Mouse (Mus musculus) gastrocnemius, adult 2 months (tissue): ENCODE data around the gene Tbx18. TPM values are rescaled to one million over a fixed set of nuclear protein-coding genes. Genes with fewer than 3 reads are reported as not detected.

Source experiments
- DNase-seq: peaks from one replicate; pipeline ENCODE4 v3.0.0; 2022
- H3K27ac ChIP-seq: fragments of 200-600 bp; 2 replicates; pipeline ENCODE4 v1.8.1; 2022; ENCODE audit warnings: mild to moderate bottlenecking
- H3K4me3 ChIP-seq: fragments of 200-600 bp; 2 replicates; pipeline ENCODE4 v1.8.1; 2022; ENCODE audit warnings: mild to moderate bottlenecking, moderate library complexity
- CTCF ChIP-seq: fragments of 200-600 bp; IDR thresholded peaks from 2 replicates; pipeline ENCODE4 v1.8.1; 2022; ENCODE audit warnings: antibody characterized with exemption, mild to moderate bottlenecking, moderate library complexity
- intact Hi-C: fragments of 180-260 bp; cut with DNase I; formaldehyde crosslinking; loops from one replicate; pipeline ENCODE4 v1.15.1; 2025
- total RNA-seq, 2 experiments: library from RNA; stranded (reverse); gene quantifications; 2 replicates each; pipeline ENCODE4 v1.2.3; 2021

The Tbx18 gene
- total RNA-seq, 2 experiments from 2014 or later: 0.46 to 1.1 TPM

DNA sequence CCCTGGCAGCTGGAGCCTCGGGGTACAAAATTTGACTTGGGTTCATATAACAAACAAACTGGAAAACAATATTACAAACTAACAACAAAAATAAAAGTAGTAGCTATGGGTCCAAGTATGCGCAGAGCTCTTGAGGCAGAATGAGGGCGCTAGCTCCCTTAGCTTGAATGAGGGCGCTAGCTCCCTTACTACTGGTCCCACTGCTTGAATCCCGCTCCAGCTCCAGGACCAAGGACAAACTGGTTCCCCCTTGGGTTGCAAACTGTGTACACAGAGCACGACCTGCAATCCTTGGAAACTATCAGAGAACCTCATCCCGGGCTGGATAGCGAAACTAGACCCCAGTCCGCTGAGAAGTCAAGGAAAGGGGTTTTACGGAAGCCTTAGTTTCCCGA is 2.2 kb upstream of the Tbx18 start:
- Histone ChIP-seq H3K4me3 (no peak overlapping the region), H3K27ac (no peak overlapping the region)
- intact Hi-C loops: no loop called here
- TF ChIP-seq CTCF: 0 out of 2 replicates have a peak, but pooled peaks have one; percentile 1
- DNase-seq: no peak

DNA sequence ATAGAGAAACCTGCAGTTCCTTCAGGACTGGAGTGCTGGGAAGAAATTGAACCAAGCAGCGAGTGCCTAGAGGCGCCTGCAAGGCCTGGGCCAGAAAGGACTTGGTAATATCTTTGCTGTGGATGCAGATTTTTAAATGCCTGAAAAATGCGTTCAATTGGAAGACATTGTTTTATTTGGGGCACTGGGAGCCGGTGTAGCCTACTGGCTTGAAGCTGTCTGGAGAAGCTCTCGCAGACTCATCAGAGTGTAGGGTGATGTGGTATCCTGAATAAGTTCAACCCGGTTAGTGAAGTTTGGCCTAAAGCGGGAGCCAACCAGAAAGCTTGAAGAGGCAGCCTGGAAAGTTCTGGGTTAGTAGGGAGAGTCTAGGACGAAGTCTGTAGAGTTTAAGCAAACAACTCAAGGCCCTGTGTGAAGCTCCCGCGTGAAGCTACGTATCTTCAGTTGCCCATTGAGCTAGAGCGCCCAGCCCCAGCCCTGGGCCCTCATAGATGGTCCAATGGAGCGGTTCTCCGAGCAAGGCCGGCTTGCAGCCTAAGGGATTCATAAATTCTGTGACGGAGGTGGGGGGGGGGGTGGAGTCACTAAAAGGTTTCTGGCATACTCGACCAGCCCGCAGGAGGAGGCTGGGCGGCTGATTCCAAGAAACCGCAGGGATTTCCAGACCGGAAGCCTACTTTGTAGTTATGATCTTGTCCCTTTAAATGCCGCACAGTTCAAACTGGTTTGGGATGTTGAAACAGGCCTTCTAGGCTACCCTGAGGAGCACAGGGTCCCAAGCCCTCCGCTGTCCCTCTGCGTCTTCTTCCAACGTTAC is 1.6 kb upstream of the Tbx18 start:
- TF ChIP-seq CTCF: no peak
- Histone ChIP-seq H3K27ac (no peak overlapping the region), H3K4me3 (no peak overlapping the region)
- intact Hi-C loops: no loop called here
- peak; percentile 19 for DNase-seq

GRCm38 (mm10) chr9:87730271-87730960 is 644 bp downstream of the Tbx18 start:
- TF ChIP-seq CTCF: no peak
- intact Hi-C loops: no loop called here
- DNase-seq: peak; percentile 60
- Histone ChIP-seq H3K4me3 (peak overlapping the region; percentile 81), H3K27ac (peak overlapping the region; percentile 83)

DNA sequence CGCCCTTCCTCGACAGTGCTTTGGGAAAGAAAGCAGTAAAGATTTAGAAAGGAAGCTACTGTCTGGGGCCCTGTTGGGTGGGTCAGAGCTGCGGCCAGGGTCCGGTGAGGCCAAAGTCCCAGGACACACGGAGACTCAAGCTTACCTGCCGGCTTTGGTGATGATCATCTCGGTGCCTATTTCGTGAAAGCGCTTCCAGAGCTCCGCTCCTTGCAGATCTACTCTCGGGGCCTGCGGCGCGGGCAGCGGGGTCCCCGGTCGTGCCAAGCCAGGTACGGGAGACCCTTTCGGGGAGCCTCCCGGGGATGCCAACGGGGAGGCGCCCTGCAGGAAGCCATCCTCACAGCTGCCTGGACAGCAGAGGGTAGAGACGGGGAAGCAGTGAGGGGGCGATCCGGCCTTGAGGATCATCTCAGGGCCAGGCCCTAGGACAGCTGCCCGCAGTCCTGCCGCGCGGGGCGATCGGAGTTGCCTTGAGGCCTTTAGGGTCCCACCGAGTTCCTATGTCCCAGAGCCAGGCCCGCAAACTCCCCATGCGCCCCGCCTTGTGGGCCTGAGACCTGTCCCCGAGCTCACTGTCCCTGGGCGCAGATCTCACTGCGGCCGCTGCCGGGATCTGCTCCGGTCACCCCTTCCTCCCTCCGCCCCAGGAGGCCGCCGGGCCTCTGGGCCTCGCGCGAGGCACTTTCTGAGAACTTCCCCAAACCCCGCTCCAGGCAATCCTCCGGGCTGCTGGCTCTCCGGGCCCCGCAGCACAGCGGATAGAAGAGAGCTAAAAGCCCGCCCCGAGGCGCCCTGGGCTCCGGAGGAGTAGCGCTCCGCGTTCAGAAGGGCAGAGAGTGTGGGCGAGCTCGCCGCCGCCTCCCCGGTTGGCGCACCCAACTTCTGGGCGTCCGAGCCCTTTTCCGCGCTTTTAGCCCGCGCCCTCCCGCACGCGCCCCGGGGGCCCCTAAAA is 1.5 kb downstream of the Tbx18 start:
- DNase-seq: peak; percentile 60
- Histone ChIP-seq H3K4me3 (peak overlapping the region; percentile 81), H3K27ac (peak overlapping the region; percentile 83)
- intact Hi-C loops: no loop called here
- TF ChIP-seq CTCF: no peak

GRCm38 (mm10) chr9:87728107-87728506 is 3.0 kb downstream of the Tbx18 start:
- Histone ChIP-seq H3K27ac (no peak overlapping the region), H3K4me3 (no peak overlapping the region)
- intact Hi-C loops: no loop called here
- no peak for TF ChIP-seq CTCF
- DNase-seq: no peak

DNA sequence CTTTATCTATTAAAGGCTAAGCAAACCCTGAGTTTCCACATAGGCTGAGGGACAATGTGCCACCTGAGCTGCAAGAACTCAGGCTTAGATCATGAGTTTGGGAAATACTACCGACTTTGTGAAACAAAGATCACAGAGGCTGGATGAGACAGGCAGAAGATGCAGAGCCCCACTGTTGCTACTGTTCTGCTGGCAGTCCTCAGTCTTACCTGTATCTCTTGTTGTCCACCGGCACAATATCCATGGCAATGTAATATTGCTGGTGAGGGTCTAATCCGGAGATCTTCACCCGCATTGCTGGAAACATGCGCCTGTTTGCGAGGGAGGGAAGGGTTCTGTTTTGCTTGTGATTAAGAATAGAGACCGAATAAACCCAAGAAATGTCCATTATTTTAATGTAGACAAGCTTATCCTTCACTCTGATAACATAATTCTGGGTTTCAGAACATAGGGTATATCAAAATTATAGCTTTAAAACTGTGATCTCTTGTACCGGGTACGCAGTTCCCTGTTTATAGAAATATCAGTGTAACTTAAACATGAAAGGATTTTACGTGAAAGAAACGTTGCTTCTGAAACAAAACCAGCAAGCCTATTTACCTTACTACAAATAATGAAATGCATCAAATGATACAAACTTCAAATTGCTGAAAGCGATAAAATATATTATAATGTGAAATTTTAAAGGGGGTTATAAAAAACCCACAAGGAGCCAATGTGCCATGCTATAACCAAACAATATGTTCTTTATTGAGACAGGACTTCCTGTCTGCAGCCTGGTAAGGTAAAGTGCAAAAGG is 3.7 kb downstream of the Tbx18 start:
- Histone ChIP-seq H3K4me3 (no peak overlapping the region), H3K27ac (no peak overlapping the region)
- no peak for DNase-seq
- no peak for TF ChIP-seq CTCF
- intact Hi-C loops: no loop called here

- no peak for TF ChIP-seq CTCF
- H3K27ac ChIP-seq: no peak overlapping the region
- no peak for DNase-seq
- no peak overlapping the region for H3K4me3 ChIP-seq
- intact Hi-C loops: no loop called here
Measured at GRCm38 (mm10) chr9:87721793-87722192, 9.3 kb downstream of the Tbx18 start.

DNA sequence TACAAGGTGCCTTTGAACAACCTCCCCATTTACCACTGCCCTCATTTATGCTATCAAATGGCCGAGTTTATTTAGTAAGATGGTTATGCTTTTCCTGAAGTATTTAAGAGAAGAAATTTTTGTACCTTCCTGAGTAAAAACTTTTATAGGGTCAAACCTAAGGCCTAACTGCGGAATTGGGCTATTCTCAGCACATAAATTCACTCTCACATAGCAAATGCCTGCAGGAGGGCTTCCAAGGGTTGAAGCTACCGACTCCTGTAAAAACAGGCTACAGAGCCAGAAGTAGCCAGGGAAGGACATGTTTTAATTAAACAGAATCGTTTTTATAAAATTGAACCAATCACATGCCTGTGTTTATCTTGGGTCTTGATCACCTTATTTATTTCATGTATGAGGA is 20.7 kb downstream of the Tbx18 start:
- Histone ChIP-seq H3K4me3 (no peak overlapping the region), H3K27ac (no peak overlapping the region)
- no peak for DNase-seq
- intact Hi-C loops: no loop called here
- TF ChIP-seq CTCF: no peak

- peak; percentile 85 for TF ChIP-seq CTCF
- peak; percentile 76 for DNase-seq
- Histone ChIP-seq H3K27ac (no peak overlapping the region), H3K4me3 (no peak overlapping the region)
- intact Hi-C loops: loop anchor here (2.0 kb wide), 1 partner anchor 365 kb away; no protein-coding TSS in a partner anchor
Measured at GRCm38 (mm10) chr9:87708151-87708550, 22.9 kb downstream of the Tbx18 start.

DNA sequence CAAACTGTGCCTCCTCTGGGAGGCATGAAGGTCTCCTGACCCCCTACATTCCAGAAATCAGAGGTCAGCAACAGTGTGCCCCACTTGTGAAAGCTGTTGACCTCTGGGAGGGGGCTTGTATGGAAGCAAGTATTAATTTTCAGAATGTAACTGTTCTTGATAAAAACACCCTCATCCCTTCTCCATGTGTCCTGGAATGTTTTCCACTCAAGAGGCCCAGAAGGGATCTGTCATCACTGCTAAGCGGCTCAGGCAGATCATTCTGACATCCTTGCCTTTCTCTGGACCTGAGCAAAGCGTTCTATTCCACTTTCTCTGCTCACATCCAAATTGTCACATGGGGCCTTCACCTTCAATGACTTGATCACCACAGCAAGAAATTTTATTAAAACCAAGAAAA is 28.8 kb downstream of the Tbx18 start:
- H3K4me3 ChIP-seq: no peak overlapping the region
- no peak overlapping the region for H3K27ac ChIP-seq
- no peak for DNase-seq
- no peak for TF ChIP-seq CTCF
- intact Hi-C loops: no loop called here

- H3K27ac ChIP-seq: no peak overlapping the region
- DNase-seq: no peak
- intact Hi-C loops: no loop called here
- no peak overlapping the region for H3K4me3 ChIP-seq
- no peak for TF ChIP-seq CTCF
Measured at GRCm38 (mm10) chr9:87686981-87687380, 44.1 kb downstream of the Tbx18 start.

GRCm38 (mm10) chr9:87682247-87682646 is 48.8 kb downstream of the Tbx18 start:
- Histone ChIP-seq H3K4me3 (peak overlapping the region; percentile 15; the same call in 1 of the 2 replicates), H3K27ac (no peak overlapping the region)
- intact Hi-C loops: no loop called here
- peak; percentile 16 for DNase-seq
- TF ChIP-seq CTCF: no peak
